Mouse (Mus musculus) limb, embryonic 15.5 days (tissue): ENCODE results near the gene Pygm. TPM values are rescaled to one million over a fixed set of nuclear protein-coding genes. Genes with fewer than 3 reads are reported as not detected.

Source experiments
- ATAC-seq: fragments of 200-750 bp; cut with Nextera tagmentation; 2 replicates; pipeline ENCODE4 v1.8.0; 2017; ENCODE audit warnings: low read depth, moderate TSS enrichment; ENCODE audit not compliant: insufficient number of reproducible peaks, low FRiP score, low TSS enrichment
- H3K27ac ChIP-seq: fragments of 300-500 bp; sonication (generic); 2 replicates; pipeline ENCODE4 v1.5.1; 2015; ENCODE audit warnings: moderate library complexity, mild to moderate bottlenecking, inconsistent platforms
- H3K27me3 ChIP-seq: fragments of 300-500 bp; sonication (generic); 2 replicates; pipeline ENCODE4 v1.6.1; 2015; ENCODE audit warnings: inconsistent platforms
- H3K36me3 ChIP-seq: fragments of 300-500 bp; sonication (generic); 2 replicates; pipeline ENCODE4 v1.6.1; 2015; ENCODE audit warnings: inconsistent platforms
- H3K4me1 ChIP-seq: fragments of 300-500 bp; sonication (generic); 2 replicates; pipeline ENCODE4 v1.6.1; 2015; ENCODE audit warnings: inconsistent platforms
- H3K4me2 ChIP-seq: fragments of 300-500 bp; sonication (generic); 2 replicates; pipeline ENCODE4 v1.6.1; 2015; ENCODE audit warnings: mild to moderate bottlenecking, inconsistent platforms
- H3K4me3 ChIP-seq: fragments of 300-500 bp; sonication (generic); 2 replicates; pipeline ENCODE4 v1.5.1; 2015; ENCODE audit warnings: mild to moderate bottlenecking, inconsistent platforms
- H3K9ac ChIP-seq: fragments of 300-500 bp; sonication (generic); 2 replicates; pipeline ENCODE4 v1.6.1; 2015; ENCODE audit warnings: inconsistent platforms
- H3K9me3 ChIP-seq: fragments of 300-500 bp; sonication (generic); 2 replicates; pipeline ENCODE4 v1.6.1; 2016; ENCODE audit warnings: inconsistent platforms
- WGBS: fragments of 180-500 bp; shearing (Covaris S2); methylation state at CpG from one replicate; pipeline ENCODE4 v1.1.7; 2015; 5-methylcytosine and 5-hydroxymethylcytosine counted together
- polyA plus RNA-seq: library from polyadenylated mRNA; unstranded; fragments of >200 nt; fragmentation: Nextera tagmentation; extraction: Ambion mirVana; gene quantifications from 2 replicates; pipeline ENCODE4 v1.2.1, GENCODE M21; 2015

The Pygm gene
- polyA plus RNA-seq, 1 experiment from 2014 or later, result 23.4 TPM

DNA sequence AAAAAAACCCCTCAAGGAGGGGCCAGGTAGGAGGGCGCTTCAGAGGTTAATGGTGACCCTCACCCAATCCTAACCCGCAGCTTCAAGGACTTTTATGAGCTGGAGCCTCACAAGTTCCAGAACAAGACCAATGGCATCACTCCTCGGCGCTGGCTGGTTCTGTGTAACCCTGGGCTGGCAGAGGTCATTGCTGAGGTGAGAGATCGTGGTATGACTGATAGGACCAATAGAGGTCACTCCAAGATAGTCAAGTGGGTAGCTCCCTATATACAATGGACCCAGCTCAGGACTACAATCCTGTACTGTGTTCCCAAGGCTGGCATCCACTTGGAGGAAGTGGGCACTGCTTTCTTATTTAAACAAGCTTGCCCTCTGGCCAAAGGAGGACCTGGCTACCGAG, 6.1 kb downstream of the Pygm start:
- H3K4me1 ChIP-seq, result peaks cover 11% of the 10 kb centered on the region
- H3K27ac ChIP-seq, result no peak overlapping the region
- no peak overlapping the region for H3K4me2 ChIP-seq
- 57% methylated on average over 6 of the region's 6 CpGs for WGBS
- no peak overlapping the region for H3K9ac ChIP-seq
- no peaks in the 10 kb centered on the region for H3K9me3 ChIP-seq
- H3K27me3 ChIP-seq, result no peaks in the 10 kb centered on the region
- no peaks in the 10 kb centered on the region for H3K36me3 ChIP-seq
- H3K4me3 ChIP-seq, result no peak overlapping the region
- no peak for ATAC-seq

DNA sequence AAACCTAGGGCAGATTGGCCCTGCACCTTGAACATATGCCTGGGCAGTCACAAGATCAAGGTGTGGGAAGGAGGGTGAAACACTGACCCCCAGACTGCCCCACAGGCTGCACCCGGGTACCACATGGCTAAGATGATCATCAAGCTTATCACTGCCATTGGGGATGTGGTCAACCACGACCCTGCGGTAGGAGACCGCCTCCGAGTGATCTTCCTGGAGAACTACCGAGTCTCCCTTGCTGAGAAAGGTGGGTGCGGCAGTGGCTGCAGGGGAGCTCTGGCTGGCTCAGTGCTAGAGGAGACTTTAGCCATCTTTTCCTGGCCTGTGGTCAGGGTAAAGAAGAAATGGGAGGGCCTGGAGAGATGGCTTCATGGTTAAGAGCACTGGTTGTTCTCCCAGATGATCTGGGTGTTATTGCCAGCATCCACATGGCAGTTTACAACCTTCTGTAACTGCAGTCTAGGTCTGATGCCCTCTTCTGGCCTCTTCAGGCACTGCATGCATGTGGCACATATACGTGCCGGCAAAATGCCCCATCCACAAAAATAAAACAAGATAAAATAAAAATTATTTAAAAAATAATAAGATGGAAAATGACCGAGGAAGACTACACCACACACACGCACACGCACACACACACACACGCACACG, 8.7 kb downstream of the Pygm start:
- Histone ChIP-seq H3K4me2 (no peak overlapping the region), H3K9ac (no peak overlapping the region), H3K4me1 (peaks cover 11% of the 10 kb centered on the region), H3K9me3 (no peaks in the 10 kb centered on the region), H3K4me3 (no peak overlapping the region), H3K36me3 (no peaks in the 10 kb centered on the region), H3K27ac (no peak overlapping the region), H3K27me3 (no peaks in the 10 kb centered on the region)
- WGBS, result 94% methylated on average over 14 of the region's 14 CpGs
- no peak for ATAC-seq

DNA sequence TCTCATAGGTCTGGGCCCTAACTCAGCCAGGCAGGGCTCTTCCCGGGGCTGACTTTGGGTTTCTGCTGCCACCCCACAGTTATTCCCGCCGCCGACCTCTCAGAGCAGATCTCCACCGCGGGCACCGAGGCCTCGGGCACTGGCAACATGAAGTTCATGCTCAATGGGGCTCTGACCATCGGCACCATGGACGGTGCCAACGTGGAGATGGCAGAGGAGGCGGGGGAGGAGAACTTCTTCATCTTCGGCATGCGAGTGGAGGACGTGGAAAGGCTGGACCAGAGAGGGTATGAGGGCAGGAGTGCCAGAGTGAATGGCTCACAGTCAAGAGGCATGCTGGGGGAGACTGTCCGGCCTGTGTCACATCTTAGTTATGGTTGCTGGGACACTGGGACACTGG, 9.4 kb downstream of the Pygm start:
- WGBS, result 87% methylated on average over 16 of the region's 16 CpGs
- Histone ChIP-seq H3K4me2 (no peak overlapping the region), H3K27ac (no peak overlapping the region), H3K9me3 (no peaks in the 10 kb centered on the region), H3K36me3 (no peaks in the 10 kb centered on the region), H3K27me3 (peaks cover 4% of the 10 kb centered on the region), H3K4me3 (no peak overlapping the region), H3K9ac (no peak overlapping the region), H3K4me1 (peaks cover 16% of the 10 kb centered on the region)
- no peak for ATAC-seq

DNA sequence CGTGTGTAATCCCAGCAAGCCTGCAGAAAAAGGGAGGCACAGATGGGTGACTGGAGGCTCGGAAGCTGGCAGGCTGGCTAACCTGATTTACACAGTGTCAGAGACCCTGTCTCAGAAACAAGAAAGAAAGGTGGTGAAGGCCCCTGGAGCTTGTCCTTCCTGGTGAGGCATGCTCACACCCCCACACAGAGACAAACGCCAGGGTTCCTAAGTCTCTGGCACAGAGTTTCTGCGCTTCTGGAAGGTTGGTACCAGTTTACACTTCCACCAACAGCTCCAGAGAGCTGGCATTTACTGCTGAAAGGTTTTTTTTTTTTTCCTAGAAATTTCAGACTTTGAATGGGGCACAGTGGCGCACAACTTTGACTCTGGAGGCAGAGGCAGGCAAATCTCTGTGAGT, 12.0 kb downstream of the Pygm start:
- peaks cover 30% of the 10 kb centered on the region for H3K27me3 ChIP-seq
- H3K4me1 ChIP-seq, result peaks cover 30% of the 10 kb centered on the region
- H3K9me3 ChIP-seq, result no peaks in the 10 kb centered on the region
- 86% methylated on average over 5 of the region's 5 CpGs for WGBS
- H3K36me3 ChIP-seq, result no peaks in the 10 kb centered on the region
- no peak overlapping the region for H3K4me2 ChIP-seq
- H3K4me3 ChIP-seq, result no peak overlapping the region
- ATAC-seq, result no peak
- H3K27ac ChIP-seq, result no peak overlapping the region
- no peak overlapping the region for H3K9ac ChIP-seq

DNA sequence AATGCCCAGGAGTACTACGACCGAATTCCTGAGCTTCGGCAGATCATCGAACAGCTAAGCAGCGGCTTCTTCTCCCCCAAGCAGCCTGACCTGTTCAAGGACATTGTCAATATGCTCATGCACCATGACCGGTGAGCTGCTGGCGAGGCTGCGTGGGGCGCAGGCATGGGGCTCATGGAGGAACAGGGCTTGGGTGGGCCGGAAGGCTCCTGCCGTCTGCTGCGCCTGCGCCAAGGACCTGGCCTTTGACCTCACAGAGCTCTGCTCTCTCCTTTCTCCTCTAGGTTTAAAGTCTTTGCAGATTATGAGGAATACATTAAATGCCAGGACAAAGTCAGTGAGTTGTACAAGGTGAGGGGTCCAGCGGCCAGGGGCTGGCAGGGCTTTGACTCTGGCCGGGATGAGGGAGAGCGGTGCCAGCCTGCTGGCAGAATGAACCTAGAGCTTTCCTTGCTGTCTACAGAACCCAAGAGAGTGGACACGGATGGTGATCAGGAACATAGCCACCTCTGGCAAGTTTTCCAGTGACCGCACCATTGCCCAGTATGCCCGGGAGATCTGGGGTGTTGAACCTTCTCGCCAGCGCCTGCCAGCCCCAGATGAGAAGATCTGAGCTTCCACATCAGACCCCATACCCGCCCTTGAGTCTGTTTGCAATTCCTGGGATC, 13.5 kb downstream of the Pygm start:
- Histone ChIP-seq H3K9ac (no peak overlapping the region), H3K4me3 (no peak overlapping the region), H3K4me1 (peaks cover 40% of the 10 kb centered on the region), H3K4me2 (no peak overlapping the region), H3K36me3 (no peaks in the 10 kb centered on the region), H3K9me3 (no peaks in the 10 kb centered on the region), H3K27me3 (peaks cover 45% of the 10 kb centered on the region), H3K27ac (no peak overlapping the region)
- 83% methylated on average over 22 of the region's 22 CpGs for WGBS
- no peak for ATAC-seq

DNA sequence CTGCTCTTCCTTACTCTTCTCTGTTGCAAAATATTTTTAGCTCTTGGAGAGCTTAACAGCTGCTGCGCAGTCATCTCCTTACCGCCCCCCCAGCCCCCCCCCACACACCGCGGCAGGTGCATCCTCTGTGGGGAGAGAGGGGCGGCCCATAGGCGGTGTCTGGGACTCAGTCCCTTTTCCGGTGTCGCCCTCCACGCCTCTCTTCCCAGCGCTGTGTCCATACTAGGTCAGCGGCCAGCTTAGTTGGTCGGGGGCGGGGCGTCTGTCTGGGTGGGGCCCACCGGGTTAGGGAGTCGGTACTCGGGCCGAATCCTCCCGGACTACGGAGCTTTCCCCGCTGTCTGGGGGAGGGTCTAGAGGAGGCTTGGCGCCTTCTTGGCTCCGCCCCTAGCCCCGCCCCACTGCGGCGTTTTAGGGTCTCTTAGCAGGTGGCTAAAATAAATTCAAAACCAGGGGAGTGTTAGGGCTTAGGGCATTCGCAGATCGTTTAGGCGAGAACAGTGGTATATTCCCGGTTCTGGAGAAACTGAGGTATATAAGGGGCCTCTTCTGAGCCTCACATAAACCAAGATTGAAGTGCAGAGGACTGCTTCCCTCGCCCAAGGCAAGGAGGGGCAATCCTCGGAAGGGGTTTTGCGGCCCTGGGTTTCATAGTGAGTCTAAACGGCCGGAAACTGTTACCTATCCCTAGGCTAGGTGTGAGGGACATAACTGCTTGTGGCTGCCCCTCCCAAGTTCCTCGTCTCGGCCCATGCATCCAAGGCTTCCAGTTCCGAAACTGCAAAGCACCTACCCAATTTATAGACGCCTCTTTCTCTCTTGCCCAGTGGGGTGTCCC, 14.5 kb downstream of the Pygm start:
- H3K27me3 ChIP-seq, result peaks cover 54% of the 10 kb centered on the region
- H3K9ac ChIP-seq, result peak overlapping the region; percentile 42; the same call in 1 of the 2 replicates
- peak overlapping the region; percentile 100 for H3K4me2 ChIP-seq
- H3K9me3 ChIP-seq, result no peaks in the 10 kb centered on the region
- peak overlapping the region; percentile 60 for H3K4me3 ChIP-seq
- H3K36me3 ChIP-seq, result no peaks in the 10 kb centered on the region
- ATAC-seq, result peak; percentile 27; the same call in 1 of the 2 replicates
- 0% methylated on average over 39 of the region's 39 CpGs for WGBS
- H3K4me1 ChIP-seq, result peaks cover 43% of the 10 kb centered on the region
- 0 out of 2 replicates have a peak overlapping the region, but pooled peaks have one; percentile 22 for H3K27ac ChIP-seq

DNA sequence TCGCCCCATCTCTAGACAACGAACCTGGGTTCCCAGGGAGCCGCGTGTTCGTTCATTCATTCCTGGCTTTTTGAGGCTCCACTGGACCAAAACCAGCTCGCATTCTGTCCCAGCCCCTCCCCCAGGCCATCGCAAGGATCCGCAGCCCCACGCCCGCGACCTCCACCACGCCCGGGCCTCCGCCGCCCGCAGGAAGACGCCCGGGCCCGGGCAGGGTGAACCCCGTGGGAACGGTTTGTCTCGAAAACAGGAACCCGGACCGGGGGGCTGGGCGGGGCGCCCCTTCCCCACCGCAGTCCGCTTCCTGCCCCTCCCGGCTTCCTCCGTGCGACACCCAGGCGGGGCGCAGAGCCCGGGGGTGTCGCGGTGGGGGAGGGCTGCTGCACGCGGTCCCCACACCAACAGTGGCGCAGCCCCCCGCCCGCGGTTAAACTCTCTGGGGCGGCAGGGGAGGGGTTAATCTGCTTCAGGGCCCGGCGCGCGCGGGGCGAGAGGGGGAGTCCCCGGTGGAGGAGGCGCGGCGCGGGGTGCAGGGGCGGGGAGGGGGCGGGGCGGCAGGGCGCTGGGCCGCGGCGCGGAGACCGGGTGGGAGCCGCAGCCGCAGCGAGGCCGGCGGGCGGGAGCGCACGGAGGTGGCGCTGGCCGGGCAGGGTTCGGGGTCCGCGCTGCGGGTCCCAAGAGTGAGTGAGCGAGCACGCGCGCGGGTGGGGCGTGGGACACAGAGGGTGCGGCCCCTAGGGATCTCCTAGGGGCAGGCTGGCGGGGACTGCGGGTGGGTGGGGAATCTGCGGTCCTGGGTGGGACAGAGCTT, 15.3 kb downstream of the Pygm start, which contains the start of gene Rasgrp2:
Gene Rasgrp2 (plus strand): TSS at position 56 of the 811 bp plus-strand sequence.
- no peak for ATAC-seq
- Histone ChIP-seq H3K36me3 (no peaks in the 10 kb centered on the region), H3K4me1 (peaks cover 43% of the 10 kb centered on the region), H3K9me3 (no peaks in the 10 kb centered on the region), H3K9ac (peak within 1 kb of the TSS; percentile 42), H3K4me3 (peak within 1 kb of the TSS; percentile 60), H3K4me2 (peak within 1 kb of the TSS; percentile 100), H3K27ac (0 out of 2 replicates have a peak within 1 kb of the TSS, but pooled peaks have one; percentile 22), H3K27me3 (peaks cover 62% of the 10 kb centered on the region)
- WGBS, result under 1% methylated on average over 64 of the region's 87 CpGs

DNA sequence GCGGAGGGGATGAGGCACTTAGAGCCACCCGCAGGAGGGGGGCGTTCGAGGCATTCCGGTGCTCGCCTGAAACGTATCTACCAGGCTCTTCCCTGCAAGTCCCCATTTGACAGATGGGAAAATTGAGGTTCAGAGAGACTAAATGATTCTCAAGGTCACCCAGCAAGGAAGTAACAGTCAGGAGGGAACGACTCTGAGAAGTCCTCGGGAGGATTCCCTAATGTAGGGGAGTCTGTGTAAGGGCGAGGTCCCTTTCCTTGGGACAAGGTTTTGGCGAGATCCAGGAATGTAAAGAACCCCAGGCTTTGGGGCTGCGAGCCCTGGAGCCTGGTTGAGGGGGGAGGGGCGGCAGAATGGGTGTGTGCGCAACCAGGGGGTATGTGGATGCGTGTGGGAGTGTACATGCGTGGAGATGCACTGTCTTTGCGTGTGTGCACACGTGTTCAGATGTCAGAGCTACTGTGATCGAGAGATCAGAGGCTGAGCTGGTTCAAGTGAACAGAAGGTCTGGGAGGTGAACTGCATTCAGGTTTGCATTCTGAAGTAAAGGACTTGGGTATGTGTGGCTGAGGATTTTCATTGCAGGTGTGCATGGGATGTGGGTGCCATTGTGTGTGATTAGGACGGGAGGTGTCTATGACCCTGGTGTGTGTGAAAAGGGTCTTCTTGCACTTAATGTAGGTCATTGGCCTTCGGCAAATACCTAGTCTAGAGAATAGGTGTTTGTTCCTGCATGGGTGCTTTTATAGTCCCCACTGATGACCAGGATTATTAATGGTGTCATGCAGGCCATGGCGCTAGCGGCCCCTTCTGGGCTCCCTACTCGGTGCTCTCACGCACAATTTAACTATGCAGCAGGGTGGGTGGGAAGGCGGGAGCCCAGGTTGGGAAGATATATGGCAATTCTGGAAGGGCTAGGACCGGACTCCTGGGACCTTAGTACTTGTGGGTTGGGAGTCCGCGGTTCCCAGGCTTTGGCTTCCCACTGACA, 16.2 kb downstream of the Pygm start:
- Histone ChIP-seq H3K27ac (no peak overlapping the region), H3K27me3 (peaks cover 67% of the 10 kb centered on the region), H3K4me3 (peak overlapping the region; percentile 60), H3K36me3 (no peaks in the 10 kb centered on the region), H3K4me1 (peaks cover 43% of the 10 kb centered on the region), H3K4me2 (peak overlapping the region; percentile 100), H3K9ac (peak overlapping the region; percentile 42; the same call in 1 of the 2 replicates), H3K9me3 (no peaks in the 10 kb centered on the region)
- WGBS, result 2% methylated on average over 29 of the region's 29 CpGs
- ATAC-seq, result no peak

DNA sequence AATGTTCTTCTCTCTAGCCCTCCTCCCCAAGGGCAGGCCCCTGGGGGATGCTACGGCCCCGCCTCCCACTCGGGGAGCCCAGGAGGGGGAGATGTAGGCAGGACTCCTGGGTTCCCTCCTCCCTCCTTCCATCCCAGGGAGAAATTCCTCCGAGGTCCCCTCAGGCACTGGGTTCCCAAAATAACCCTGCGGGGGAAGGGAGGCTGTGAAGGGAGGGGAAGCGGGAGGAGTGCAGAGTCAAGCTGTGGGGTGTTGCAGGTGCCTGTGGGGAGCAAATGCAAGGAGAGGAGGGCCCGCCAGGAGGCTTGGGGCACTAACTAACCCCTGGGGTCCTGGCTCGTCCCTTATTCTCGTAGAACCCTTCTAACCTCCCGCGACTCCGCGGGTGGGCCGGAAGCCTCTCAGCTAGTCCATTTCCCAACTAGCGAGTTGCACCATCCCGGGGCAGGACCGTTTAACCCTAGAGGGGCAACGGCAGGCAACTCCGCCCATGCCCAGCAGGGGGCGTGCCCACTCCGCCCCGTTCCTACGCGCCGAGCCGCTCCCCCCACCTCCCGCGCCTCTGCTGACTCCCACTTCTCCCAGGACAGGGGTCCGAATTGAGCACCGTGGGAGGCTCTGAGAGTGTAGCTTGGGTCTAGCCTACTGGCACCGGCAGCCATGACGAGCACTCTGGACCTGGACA, 17.1 kb downstream of the Pygm start:
- WGBS, result 0% methylated on average over 31 of the region's 32 CpGs
- H3K9ac ChIP-seq, result peak overlapping the region; percentile 17; the same call in 1 of the 2 replicates
- no peak overlapping the region for H3K27ac ChIP-seq
- H3K4me3 ChIP-seq, result peak overlapping the region; percentile 60
- no peak for ATAC-seq
- H3K27me3 ChIP-seq, result peaks cover 67% of the 10 kb centered on the region
- H3K9me3 ChIP-seq, result no peaks in the 10 kb centered on the region
- no peaks in the 10 kb centered on the region for H3K36me3 ChIP-seq
- H3K4me1 ChIP-seq, result peaks cover 43% of the 10 kb centered on the region
- peak overlapping the region; percentile 100 for H3K4me2 ChIP-seq

DNA sequence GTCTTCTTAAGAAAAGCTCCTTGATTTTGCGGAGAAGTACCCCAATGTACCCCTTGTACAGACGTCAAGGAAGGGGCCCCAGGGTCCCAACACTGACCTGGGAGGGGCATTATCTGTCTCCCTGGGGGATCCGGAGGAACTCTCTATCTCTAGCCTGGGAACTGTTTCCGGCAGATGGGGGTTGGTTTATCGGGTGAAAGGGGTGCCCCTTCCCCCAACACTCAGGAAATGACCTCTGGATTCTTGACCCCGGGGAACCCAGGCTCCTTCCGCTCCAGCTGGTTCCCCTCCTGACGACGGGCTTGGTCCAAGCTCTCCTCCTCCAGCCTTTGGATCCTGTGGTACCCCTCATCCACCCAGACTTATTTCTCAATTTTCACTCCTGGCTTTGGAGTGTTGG, 17.8 kb downstream of the Pygm start:
- WGBS, result 10% methylated on average over 9 of the region's 9 CpGs
- no peaks in the 10 kb centered on the region for H3K9me3 ChIP-seq
- no peak overlapping the region for H3K27ac ChIP-seq
- peak overlapping the region; percentile 100 for H3K4me2 ChIP-seq
- H3K27me3 ChIP-seq, result peaks cover 71% of the 10 kb centered on the region
- peak overlapping the region; percentile 60 for H3K4me3 ChIP-seq
- H3K4me1 ChIP-seq, result peaks cover 43% of the 10 kb centered on the region
- ATAC-seq, result no peak
- 0 out of 2 replicates have a peak overlapping the region, but pooled peaks have one; percentile 17 for H3K9ac ChIP-seq
- H3K36me3 ChIP-seq, result no peaks in the 10 kb centered on the region
